Mouse (Mus musculus) neural tube, embryonic 11.5 days (tissue): ENCODE measurements around the gene Gpr152. TPM values are rescaled to one million over a fixed set of nuclear protein-coding genes. Genes with fewer than 3 reads are reported as not detected.

ENCODE experiments used
- ATAC-seq: fragments of 200-750 bp; cut with Nextera tagmentation; 2 replicates; pipeline ENCODE4 v1.8.0; 2017; ENCODE audit warnings: moderate number of reproducible peaks, mild to moderate bottlenecking, moderate TSS enrichment, moderate library complexity; ENCODE audit not compliant: insufficient read depth, low FRiP score, low TSS enrichment
- DNase-seq: peaks from one replicate; pipeline ENCODE4 v3.0.0-alpha.2; 2015; ENCODE audit warnings: low spot score
- H3K27ac ChIP-seq: fragments of 300-500 bp; sonication (generic); 2 replicates; pipeline ENCODE4 v1.5.1; 2014; ENCODE audit warnings: low read depth, mild to moderate bottlenecking, low read length
- H3K27me3 ChIP-seq: fragments of 300-500 bp; sonication (generic); 2 replicates; pipeline ENCODE4 v1.6.1; 2014; ENCODE audit warnings: mild to moderate bottlenecking, low read length, mixed read lengths; ENCODE audit not compliant: control insufficient read depth, insufficient read depth
- H3K36me3 ChIP-seq: fragments of 300-500 bp; sonication (generic); 2 replicates; pipeline ENCODE4 v1.6.1; 2014; ENCODE audit warnings: mild to moderate bottlenecking, low read length, moderate library complexity, mixed read lengths; ENCODE audit not compliant: control insufficient read depth, insufficient read depth
- H3K4me1 ChIP-seq: fragments of 300-500 bp; sonication (generic); 2 replicates; pipeline ENCODE4 v1.6.1; 2014; ENCODE audit warnings: low read length, mixed read lengths; ENCODE audit not compliant: control insufficient read depth, insufficient read depth
- H3K4me2 ChIP-seq: fragments of 300-500 bp; sonication (generic); 2 replicates; pipeline ENCODE4 v1.6.1; 2014; ENCODE audit warnings: low read depth, mild to moderate bottlenecking, moderate library complexity
- H3K4me3 ChIP-seq: fragments of 300-500 bp; sonication (generic); 2 replicates; pipeline ENCODE4 v1.5.1; 2014; ENCODE audit warnings: low read depth, low read length
- H3K9ac ChIP-seq: fragments of 300-500 bp; sonication (generic); 2 replicates; pipeline ENCODE4 v1.6.1; 2014; ENCODE audit warnings: mild to moderate bottlenecking, low read length
- H3K9me3 ChIP-seq: fragments of 300-500 bp; sonication (generic); 2 replicates; pipeline ENCODE4 v1.6.1; 2016; ENCODE audit warnings: low read length; ENCODE audit not compliant: control insufficient read depth
- WGBS: fragments of 180-500 bp; shearing (Covaris S2); extraction: QIAGEN DNeasy Blood & Tissue Kit; methylation state at CpG from one replicate; pipeline ENCODE4 v1.1.7; 2014; 5-methylcytosine and 5-hydroxymethylcytosine counted together
- polyA plus RNA-seq: library from polyadenylated mRNA; unstranded; fragments of >200 nt; fragmentation: Nextera tagmentation; extraction: Ambion mirVana; gene quantifications from 2 replicates; pipeline ENCODE4 v1.2.1, GENCODE M21; 2014

Gpr152 gene
- polyA plus RNA-seq, 1 experiment from 2014 or later: not detected

DNA sequence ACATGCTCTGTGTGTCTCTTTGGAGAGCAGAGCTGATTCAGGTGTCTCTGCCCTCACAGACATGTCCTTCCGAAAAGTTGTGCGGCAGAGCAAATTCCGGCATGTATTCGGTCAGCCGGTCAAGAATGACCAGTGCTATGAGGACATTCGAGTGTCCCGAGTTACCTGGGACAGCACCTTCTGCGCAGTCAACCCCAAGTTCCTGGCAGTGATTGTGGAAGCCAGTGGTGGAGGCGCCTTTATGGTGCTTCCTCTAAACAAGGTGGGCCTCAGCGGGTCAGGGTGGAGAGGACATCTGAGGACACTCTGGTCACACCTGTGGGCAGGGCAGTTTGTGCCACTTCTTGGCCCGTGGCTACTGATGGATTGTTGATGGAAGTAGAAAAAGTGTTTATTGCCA is 9.7 kb downstream of the Gpr152 start:
- Histone ChIP-seq H3K4me1 (peaks cover 8% of the 10 kb centered on the region), H3K9me3 (no peaks in the 10 kb centered on the region), H3K9ac (peak overlapping the region; percentile 78; the same call in 1 of the 2 replicates), H3K27me3 (no peaks in the 10 kb centered on the region), H3K4me2 (peak overlapping the region; percentile 64), H3K4me3 (peak overlapping the region; percentile 80), H3K36me3 (peaks cover 3% of the 10 kb centered on the region; the same call in 1 of the 2 replicates), H3K27ac (no peak overlapping the region)
- DNase-seq (no peak), ATAC-seq (no peak)
- 95% methylated on average over 11 of the region's 11 CpGs for WGBS

DNA sequence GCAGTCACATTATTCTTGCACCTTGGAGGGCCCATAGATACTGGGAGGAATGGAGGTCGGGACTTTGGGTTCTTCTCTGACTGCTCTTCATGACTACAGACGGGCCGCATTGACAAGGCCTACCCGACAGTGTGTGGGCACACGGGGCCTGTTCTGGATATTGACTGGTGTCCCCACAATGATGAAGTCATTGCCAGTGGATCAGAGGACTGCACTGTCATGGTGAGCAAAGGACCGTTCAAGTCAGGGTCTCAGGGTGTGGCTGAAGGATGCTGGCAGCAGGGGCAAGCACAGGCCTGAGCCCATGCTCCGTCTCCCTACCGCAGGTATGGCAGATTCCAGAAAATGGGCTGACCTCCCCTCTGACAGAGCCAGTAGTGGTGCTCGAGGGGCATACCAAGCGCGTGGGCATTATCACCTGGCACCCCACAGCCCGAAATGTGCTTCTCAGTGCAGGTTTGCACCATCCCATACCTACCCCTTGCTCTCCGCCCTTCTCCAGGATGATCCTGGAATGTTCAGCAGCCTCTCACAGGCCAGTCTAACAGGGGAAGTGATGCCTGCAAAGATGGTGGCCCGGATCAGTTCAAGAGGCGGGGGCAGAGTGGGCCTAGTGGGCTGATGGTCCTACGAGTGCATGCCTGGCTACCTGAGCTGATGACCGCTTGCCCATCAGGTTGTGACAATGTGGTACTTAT is 10.3 kb downstream of the Gpr152 start:
- Histone ChIP-seq H3K36me3 (peaks cover 3% of the 10 kb centered on the region; the same call in 1 of the 2 replicates), H3K27ac (no peak overlapping the region), H3K4me1 (peaks cover 8% of the 10 kb centered on the region), H3K27me3 (no peaks in the 10 kb centered on the region), H3K4me2 (no peak overlapping the region; the same call in 1 of the 2 replicates), H3K9me3 (no peaks in the 10 kb centered on the region), H3K4me3 (no peak overlapping the region), H3K9ac (no peak overlapping the region)
- ATAC-seq (no peak), DNase-seq (no peak)
- WGBS: 94% methylated on average over 17 of the region's 17 CpGs

DNA sequence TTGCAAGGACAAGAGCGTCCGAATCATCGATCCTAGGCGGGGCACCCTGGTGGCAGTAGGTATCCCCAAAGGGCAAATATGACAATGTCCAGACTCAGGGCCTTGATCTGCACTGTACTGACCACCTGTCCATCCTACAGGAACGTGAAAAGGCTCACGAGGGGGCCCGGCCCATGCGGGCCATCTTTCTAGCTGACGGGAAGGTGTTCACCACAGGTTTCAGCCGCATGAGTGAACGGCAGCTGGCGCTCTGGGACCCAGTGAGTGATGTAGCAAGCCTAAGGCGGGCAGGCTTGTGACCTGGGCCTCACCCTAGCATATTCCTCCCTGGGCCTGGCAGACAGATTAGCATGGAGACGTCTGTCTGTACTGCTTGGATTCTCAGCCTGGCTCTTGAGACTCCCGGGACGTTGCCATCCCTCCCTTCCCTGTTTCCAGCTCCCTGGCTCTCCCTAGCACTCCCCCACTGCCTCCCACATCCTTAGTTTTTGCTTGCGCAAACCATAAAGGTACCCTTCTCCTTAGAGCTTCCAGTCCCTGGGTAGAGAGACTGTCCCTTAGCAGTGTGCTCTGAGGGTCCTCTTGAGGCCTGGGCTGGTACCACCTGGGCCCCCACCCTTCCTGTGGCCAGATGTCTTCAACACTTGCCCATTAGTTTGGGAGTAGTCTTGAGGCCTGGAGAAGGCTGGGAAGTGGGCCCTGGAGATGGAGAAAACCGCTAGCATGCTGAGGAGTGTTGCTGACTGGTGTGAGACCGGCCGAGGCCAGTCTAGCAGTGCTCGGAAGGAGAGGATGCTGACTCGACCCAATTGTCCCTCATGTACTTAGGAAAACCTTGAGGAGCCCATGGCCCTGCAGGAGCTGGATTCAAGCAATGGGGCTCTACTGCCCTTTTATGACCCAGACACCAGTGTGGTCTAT is 11.2 kb downstream of the Gpr152 start:
- no peak overlapping the region for H3K27ac ChIP-seq
- no peaks in the 10 kb centered on the region for H3K27me3 ChIP-seq
- no peak overlapping the region for H3K4me3 ChIP-seq
- H3K4me2 ChIP-seq: no peak overlapping the region
- 92% methylated on average over 22 of the region's 22 CpGs for WGBS
- no peaks in the 10 kb centered on the region for H3K9me3 ChIP-seq
- peaks cover 3% of the 10 kb centered on the region; the same call in 1 of the 2 replicates for H3K36me3 ChIP-seq
- H3K9ac ChIP-seq: no peak overlapping the region
- no peak for ATAC-seq
- H3K4me1 ChIP-seq: peaks cover 8% of the 10 kb centered on the region
- no peak for DNase-seq

DNA sequence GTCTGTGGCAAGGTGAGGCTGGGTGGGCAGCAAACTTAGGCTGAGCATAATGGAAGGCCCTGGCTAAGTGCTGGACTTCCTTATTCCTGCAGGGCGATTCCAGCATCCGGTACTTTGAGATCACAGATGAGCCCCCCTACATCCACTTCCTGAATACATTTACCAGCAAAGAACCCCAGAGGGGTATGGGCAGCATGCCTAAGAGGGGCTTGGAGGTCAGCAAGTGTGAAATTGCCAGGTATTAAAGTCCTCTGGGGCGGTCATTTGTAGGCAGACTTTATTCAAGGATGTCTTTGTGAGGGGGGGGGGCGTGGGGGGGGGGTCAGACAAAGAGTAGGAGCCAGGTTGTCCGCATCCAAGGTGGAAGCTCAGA is 11.9 kb downstream of the Gpr152 start:
- Histone ChIP-seq H3K9me3 (no peaks in the 10 kb centered on the region), H3K27me3 (no peaks in the 10 kb centered on the region), H3K4me3 (no peak overlapping the region), H3K27ac (no peak overlapping the region), H3K36me3 (peaks cover 3% of the 10 kb centered on the region; the same call in 1 of the 2 replicates), H3K9ac (no peak overlapping the region), H3K4me1 (peaks cover 8% of the 10 kb centered on the region), H3K4me2 (no peak overlapping the region)
- no peak for DNase-seq
- WGBS: 96% methylated on average over 4 of the region's 5 CpGs
- no peak for ATAC-seq

DNA sequence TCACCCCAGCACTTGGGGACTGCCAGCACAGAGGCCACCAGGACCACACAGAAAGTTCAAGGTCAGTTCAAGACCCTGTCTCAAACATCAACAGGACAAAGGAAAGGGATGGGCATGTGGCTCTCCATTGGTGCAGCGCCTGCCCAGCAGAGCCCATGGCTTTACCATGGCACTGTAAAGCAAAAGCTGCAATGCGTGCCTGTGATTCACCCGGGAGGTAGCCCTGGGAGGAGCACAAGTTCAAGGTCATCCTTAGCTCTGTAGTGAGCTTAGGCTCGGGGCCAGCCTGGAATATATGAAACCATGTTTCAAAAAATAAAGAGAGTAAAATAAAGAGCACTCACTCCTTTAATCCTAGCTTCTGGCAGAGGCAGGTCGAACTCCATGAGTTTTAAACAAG is 12.3 kb downstream of the Gpr152 start:
- no peak overlapping the region for H3K9ac ChIP-seq
- H3K9me3 ChIP-seq: no peaks in the 10 kb centered on the region
- no peak overlapping the region for H3K4me2 ChIP-seq
- H3K4me1 ChIP-seq: peaks cover 8% of the 10 kb centered on the region
- H3K4me3 ChIP-seq: no peak overlapping the region
- 89% methylated on average over 5 of the region's 5 CpGs for WGBS
- H3K27ac ChIP-seq: no peak overlapping the region
- DNase-seq: no peak
- ATAC-seq: no peak
- H3K27me3 ChIP-seq: no peaks in the 10 kb centered on the region
- H3K36me3 ChIP-seq: peaks cover 4% of the 10 kb centered on the region

DNA sequence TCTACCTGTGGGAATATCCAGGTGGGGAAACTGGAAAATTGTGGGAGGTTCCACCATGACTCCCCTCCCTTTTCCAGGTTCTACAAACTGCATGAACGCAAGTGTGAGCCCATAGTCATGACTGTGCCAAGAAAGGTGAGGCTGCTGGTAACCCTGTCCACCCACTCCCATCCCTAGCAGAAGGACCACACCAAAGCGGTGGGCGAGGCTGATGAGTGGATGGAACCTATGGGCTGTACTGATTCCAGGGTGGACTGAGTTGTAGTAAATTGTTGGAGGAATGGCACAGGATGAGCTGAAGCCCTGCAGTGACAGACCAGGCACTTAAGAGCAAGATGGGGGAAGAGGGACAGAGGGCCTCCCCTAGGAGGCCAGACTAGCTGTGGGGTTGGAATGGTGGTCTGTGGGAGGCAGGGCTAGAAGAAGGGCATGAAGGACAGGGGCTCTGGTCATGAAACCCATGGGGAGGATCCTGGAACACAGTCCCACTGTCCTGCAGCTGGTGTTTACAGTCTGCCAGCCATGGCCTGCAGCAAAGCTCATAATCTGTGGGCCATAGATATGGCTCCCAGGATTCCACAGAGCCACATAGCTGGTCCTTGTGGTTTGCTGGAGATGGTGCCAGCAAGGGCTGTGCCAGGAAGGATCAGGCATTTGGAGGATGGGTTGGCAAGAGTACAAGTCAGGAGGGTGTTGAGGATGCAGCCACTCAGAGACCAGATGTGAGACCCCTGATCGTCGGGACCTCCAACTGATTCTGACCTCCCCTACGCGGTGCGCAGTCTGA is 13.1 kb downstream of the Gpr152 start:
- peaks cover 9% of the 10 kb centered on the region for H3K36me3 ChIP-seq
- WGBS: 87% methylated on average over 8 of the region's 8 CpGs
- ATAC-seq (no peak), DNase-seq (no peak)
- H3K27me3 ChIP-seq: no peaks in the 10 kb centered on the region
- peaks cover 8% of the 10 kb centered on the region for H3K4me1 ChIP-seq
- no peak overlapping the region for H3K4me2 ChIP-seq
- H3K9me3 ChIP-seq: no peaks in the 10 kb centered on the region
- no peak overlapping the region for H3K9ac ChIP-seq
- H3K4me3 ChIP-seq: no peak overlapping the region
- no peak overlapping the region for H3K27ac ChIP-seq

DNA sequence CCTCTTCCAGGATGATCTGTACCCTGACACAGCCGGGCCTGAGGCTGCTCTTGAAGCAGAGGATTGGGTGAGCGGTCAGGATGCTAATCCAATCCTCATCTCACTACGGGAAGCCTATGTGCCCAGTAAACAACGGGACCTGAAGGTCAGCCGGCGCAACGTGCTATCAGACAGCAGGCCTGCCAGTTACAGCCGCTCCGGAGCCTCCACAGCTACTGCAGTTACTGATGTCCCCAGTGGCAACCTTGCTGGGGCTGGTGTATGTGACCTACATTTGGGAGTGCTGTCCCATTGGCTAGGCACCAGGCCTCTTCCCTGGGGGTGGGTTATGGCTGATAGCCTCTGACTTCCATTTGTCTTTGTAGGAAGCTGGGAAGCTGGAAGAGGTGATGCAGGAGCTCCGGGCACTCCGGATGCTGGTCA is 13.7 kb downstream of the Gpr152 start, which contains the start of gene Ptprcap:
Gene Ptprcap (plus strand): TSS at position 373 of the 423 bp plus-strand sequence.
- H3K9ac ChIP-seq: no peak within 1 kb of the TSS
- 85% methylated on average over 11 of the region's 11 CpGs for whole genome bisulfite sequencing
- H3K9me3 ChIP-seq: no peaks in the 10 kb centered on the region
- DNase-seq: no peak
- no peaks in the 10 kb centered on the region for H3K27me3 ChIP-seq
- peaks cover 8% of the 10 kb centered on the region for H3K4me1 ChIP-seq
- no peak within 1 kb of the TSS for H3K4me2 ChIP-seq
- peaks cover 13% of the 10 kb centered on the region for H3K36me3 ChIP-seq
- H3K27ac ChIP-seq: no peak within 1 kb of the TSS
- no peak for ATAC-seq
- no peak within 1 kb of the TSS for H3K4me3 ChIP-seq

DNA sequence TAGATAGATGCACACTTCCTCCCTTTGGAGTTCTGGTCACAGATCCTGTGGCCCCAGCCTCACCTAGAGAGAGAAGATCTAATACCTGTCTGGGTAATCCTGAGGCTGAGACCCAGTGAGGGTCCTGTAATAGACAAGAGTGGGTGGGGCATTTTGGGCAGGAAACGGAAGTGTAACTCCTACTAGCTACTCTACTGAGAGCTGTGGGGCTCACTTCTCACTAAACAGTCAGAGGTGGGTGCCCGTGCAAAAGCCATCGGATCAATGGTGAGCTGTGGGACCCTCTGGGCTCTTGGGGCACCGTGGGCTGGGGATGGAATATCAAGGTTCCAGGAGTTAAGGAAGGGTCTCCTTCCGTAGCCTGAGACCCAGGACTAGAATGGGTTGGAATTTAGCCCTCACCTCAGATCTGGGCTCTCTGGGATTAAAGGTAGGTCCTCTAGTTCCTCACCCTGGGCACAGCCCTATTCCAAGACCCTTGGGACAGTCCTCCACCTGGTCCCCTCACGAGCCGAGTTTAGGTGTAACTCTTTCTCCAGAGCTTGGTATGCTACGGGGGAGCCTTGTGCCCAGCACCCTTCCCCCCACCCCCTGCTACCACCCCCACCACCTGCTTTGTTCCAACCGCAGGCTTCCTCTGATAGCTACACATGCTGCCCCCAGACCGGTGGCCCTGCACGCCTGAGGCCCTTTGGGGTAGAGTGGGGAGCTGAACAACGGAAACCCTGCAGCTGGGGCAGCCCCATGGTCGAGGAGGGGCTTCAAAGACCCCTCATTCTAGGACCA is 15.0 kb downstream of the Gpr152 start:
- Histone ChIP-seq H3K4me1 (peaks cover under 1% of the 10 kb centered on the region; the same call in 1 of the 2 replicates), H3K36me3 (peaks cover 19% of the 10 kb centered on the region), H3K9ac (no peak overlapping the region), H3K27me3 (no peaks in the 10 kb centered on the region), H3K4me3 (no peak overlapping the region), H3K4me2 (no peak overlapping the region), H3K9me3 (no peaks in the 10 kb centered on the region), H3K27ac (no peak overlapping the region)
- 85% methylated on average over 13 of the region's 13 CpGs for WGBS
- ATAC-seq: no peak
- DNase-seq: no peak
